Mouse (Mus musculus) Patski (cell line): ENCODE measurements around the gene Fancg. TPM values are rescaled to one million over a fixed set of nuclear protein-coding genes. Genes with fewer than 3 reads are reported as not detected.

ENCODE experiments used
- ATAC-seq: fragments of 100-300 bp; one replicate; pipeline ENCODE4 v1.8.0; 2021
- CTCF ChIA-PET: fragments of 350-600 bp; sonication (Branson Sonifier 250); formaldehyde crosslinking; loops from one replicate; lab custom pipeline; 2022; ENCODE audit warnings: inconsistent platforms; lab: Charles Lee
- POLR2A ChIA-PET: fragments of 350-600 bp; sonication (Branson Sonifier 250); formaldehyde crosslinking; loops from one replicate; lab custom pipeline; 2022; ENCODE audit warnings: antibody characterized with exemption, inconsistent platforms; lab: Charles Lee
- DNase-seq: peaks from one replicate; pipeline ENCODE4 v3.0.0-alpha.2; 2011; ENCODE audit warnings: low read depth, low spot score
- H3K27me3 ChIP-seq: fragments of 371-371 bp; one replicate; pipeline ENCODE4 v1.5.1; 2021
- CTCF ChIP-seq: fragments of 100-300 bp; IDR thresholded peaks from one replicate; pipeline ENCODE4 v1.5.1; 2021
- in situ Hi-C: fragments of 300-500 bp; cut with MboI; formaldehyde crosslinking; loops from 3 replicates; pipeline ENCODE4 v1.11.1; 2018; ENCODE audit warnings: low pct_unique_long_range_greater_than_20kb, mixed read lengths
- polyA plus RNA-seq: library from polyadenylated mRNA; unstranded; gene quantifications from one replicate; pipeline ENCODE4 v1.2.3, GENCODE M21; 2021

Gene Fancg
- polyA plus RNA-seq, 1 experiment from 2014 or later = 8.1 TPM

- ATAC-seq (no peak), DNase-seq (no peak)
- no peaks in the 10 kb centered on the region for H3K27me3 ChIP-seq
- in situ Hi-C loops = no loop called here
- ChIA-PET CTCF (interaction anchor here (0.9 kb wide), 1 partner anchor 11 kb away, joined by 4 read pairs; the partner anchor contains the start of gene Pigo), POLR2A (no interaction called here)
- no peak for TF ChIP-seq CTCF
Measured at GRCm38 (mm10) chr4:43035851-43036250, 25.5 kb upstream of the Fancg start.

GRCm38 (mm10) chr4:43033481-43033880 lies 23.2 kb upstream of the Fancg start:
- no peak for TF ChIP-seq CTCF
- no peaks in the 10 kb centered on the region for H3K27me3 ChIP-seq
- in situ Hi-C loops = no loop called here
- DNase-seq = no peak
- CTCF ChIA-PET = no interaction called here
- POLR2A ChIA-PET = no interaction called here
- ATAC-seq = no peak

- in situ Hi-C loops = no loop called here
- H3K27me3 ChIP-seq = no peaks in the 10 kb centered on the region
- CTCF ChIA-PET = no interaction called here
- no peak for TF ChIP-seq CTCF
- DNase-seq (no peak), ATAC-seq (no peak)
- POLR2A ChIA-PET = no interaction called here
Measured at GRCm38 (mm10) chr4:43032501-43032900, 22.2 kb upstream of the Fancg start.

- ChIA-PET CTCF (interaction anchor here (1.0 kb wide), 1 partner anchor 16 kb away, joined by 3 read pairs; no protein-coding TSS in a partner anchor), POLR2A (interaction anchor here (1.0 kb wide), 3 partner anchors 9 to 21 kb away, joined by 3 to 6 read pairs (median 3); no protein-coding TSS in a partner anchor)
- ATAC-seq = peak; percentile 74
- DNase-seq = no peak
- no peak for TF ChIP-seq CTCF
- H3K27me3 ChIP-seq = no peaks in the 10 kb centered on the region
- in situ Hi-C loops = no loop called here
Measured at GRCm38 (mm10) chr4:43031237-43031995, 21.1 kb upstream of the Fancg start, which contains the start of gene Stoml2. Stoml2 (minus strand) TSS chr4:43031710.

GRCm38 (mm10) chr4:43030780-43031230 lies 20.5 kb upstream of the Fancg start:
- ATAC-seq (peak; percentile 31), DNase-seq (no peak)
- H3K27me3 ChIP-seq = no peaks in the 10 kb centered on the region
- ChIA-PET CTCF (no interaction called here), POLR2A (interaction anchor here (1.0 kb wide), 2 partner anchors 10 to 20 kb away, joined by 3 to 6 read pairs; no protein-coding TSS in a partner anchor)
- TF ChIP-seq CTCF = no peak
- in situ Hi-C loops = no loop called here

- no peak for TF ChIP-seq CTCF
- H3K27me3 ChIP-seq = no peaks in the 10 kb centered on the region
- no peak for ATAC-seq
- no peak for DNase-seq
- in situ Hi-C loops = no loop called here
- ChIA-PET CTCF (no interaction called here), POLR2A (interaction anchor here (1.0 kb wide), 1 partner anchor 10 kb away, joined by 3 read pairs; no protein-coding TSS in a partner anchor)
Measured at GRCm38 (mm10) chr4:43030352-43030751, 20.0 kb upstream of the Fancg start.

GRCm38 (mm10) chr4:43029749-43030148 lies 19.4 kb upstream of the Fancg start:
- CTCF ChIA-PET = no interaction called here
- DNase-seq (no peak), ATAC-seq (no peak)
- POLR2A ChIA-PET = interaction anchor here (0.6 kb wide), 1 partner anchor 10 kb away, joined by 4 read pairs; no protein-coding TSS in a partner anchor
- in situ Hi-C loops = no loop called here
- TF ChIP-seq CTCF = no peak
- no peaks in the 10 kb centered on the region for H3K27me3 ChIP-seq

- ATAC-seq (no peak), DNase-seq (no peak)
- H3K27me3 ChIP-seq = no peaks in the 10 kb centered on the region
- POLR2A ChIA-PET = interaction anchor here (0.6 kb wide), 1 partner anchor 10 kb away, joined by 4 read pairs; no protein-coding TSS in a partner anchor
- in situ Hi-C loops = no loop called here
- CTCF ChIA-PET = no interaction called here
- TF ChIP-seq CTCF = no peak
Measured at GRCm38 (mm10) chr4:43029121-43029520, 18.8 kb upstream of the Fancg start.

- ChIA-PET CTCF (interaction anchor here (0.7 to 1.9 kb wide), 8 partner anchors 9 to 28 kb away, joined by 3 to 12 read pairs (median 4); partner anchors contain the start of gene Vcp), POLR2A (interaction anchor here (0.7 to 1.1 kb wide), 2 partner anchors 13 to 24 kb away, joined by 3 to 4 read pairs; no protein-coding TSS in a partner anchor)
- H3K27me3 ChIP-seq = no peaks in the 10 kb centered on the region
- in situ Hi-C loops = no loop called here
- ATAC-seq (peak; percentile 82), DNase-seq (peak; percentile 81)
- TF ChIP-seq CTCF = no peak
Measured at GRCm38 (mm10) chr4:43025084-43025960, 15.0 kb upstream of the Fancg start, which contains the start of gene Pigo. Pigo (minus strand) TSS chr4:43025819.

GRCm38 (mm10) chr4:43024673-43025072 lies 14.4 kb upstream of the Fancg start:
- ATAC-seq = no peak
- POLR2A ChIA-PET = interaction anchor here (0.6 kb wide), 1 partner anchor 14 kb away, joined by 4 read pairs; no protein-coding TSS in a partner anchor
- no peak for TF ChIP-seq CTCF
- in situ Hi-C loops = no loop called here
- H3K27me3 ChIP-seq = no peaks in the 10 kb centered on the region
- DNase-seq = no peak
- CTCF ChIA-PET = interaction anchor here (1.3 to 1.9 kb wide), 5 partner anchors 9 to 27 kb away, joined by 4 to 12 read pairs (median 6); no protein-coding TSS in a partner anchor
